Mouse (Mus musculus) right cerebral cortex, postnatal 36 days (tissue): ENCODE measurements around the gene Ehd2.

ENCODE experiments used
- DNase-seq, 2 experiments: peaks; one replicate each; pipeline ENCODE4 v3.0.0; 2022; ENCODE audit warnings: low spot score in 2 of 2, mixed read lengths in 1 of 2

The Ehd2 gene

GRCm38 (mm10) chr7:15975451-15975850, 8.1 kb upstream of the Ehd2 start:
- no peak for DNase-seq

- no peak for DNase-seq
Observed at GRCm38 (mm10) chr7:15974712-15975111, 7.3 kb upstream of the Ehd2 start.

- no peak for DNase-seq
Observed at GRCm38 (mm10) chr7:15972247-15972646, 4.9 kb upstream of the Ehd2 start.

DNA sequence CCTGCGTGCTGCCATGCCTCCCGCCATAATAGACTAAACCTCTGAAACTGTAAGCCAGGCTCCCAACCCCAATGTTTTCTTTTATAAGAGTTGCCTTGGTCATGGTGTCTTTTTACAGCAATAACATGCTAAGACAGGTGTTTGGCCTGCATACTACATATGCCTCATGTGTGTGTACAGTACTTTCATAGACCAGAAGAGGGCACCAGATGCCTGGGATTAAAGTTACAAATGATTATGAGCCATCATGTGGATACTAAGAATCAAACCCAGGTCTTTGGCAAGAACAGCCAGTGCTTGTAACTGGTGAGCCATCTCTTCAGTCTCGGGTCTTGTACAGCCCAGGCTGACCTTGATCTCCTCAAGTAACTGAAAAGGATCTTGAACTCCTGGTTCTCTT, 2.3 kb upstream of the Ehd2 start:
- no peak for DNase-seq

GRCm38 (mm10) chr7:15968322-15968721, 955 bp upstream of the Ehd2 start:
- no peak for DNase-seq

DNA sequence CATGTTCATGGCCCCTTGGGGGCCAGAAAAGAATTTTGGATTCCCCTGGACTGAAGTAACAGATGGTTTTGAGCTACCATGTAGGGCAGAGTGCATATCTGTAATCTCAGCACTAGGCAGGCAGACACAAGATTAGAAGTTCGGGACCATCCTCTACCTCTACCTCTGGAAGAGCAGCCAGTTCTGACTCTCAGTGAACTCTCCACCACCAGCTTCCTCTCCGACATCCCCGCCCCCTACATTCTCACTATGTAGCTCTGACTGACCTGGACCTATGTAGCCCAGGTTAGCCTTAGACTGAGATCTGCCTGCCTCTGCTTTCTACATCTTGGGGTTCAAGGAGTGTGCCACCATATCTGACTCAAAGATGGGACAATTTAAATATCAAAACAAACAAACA, 878 bp downstream of the Ehd2 start:
- DNase-seq: no peak

DNA sequence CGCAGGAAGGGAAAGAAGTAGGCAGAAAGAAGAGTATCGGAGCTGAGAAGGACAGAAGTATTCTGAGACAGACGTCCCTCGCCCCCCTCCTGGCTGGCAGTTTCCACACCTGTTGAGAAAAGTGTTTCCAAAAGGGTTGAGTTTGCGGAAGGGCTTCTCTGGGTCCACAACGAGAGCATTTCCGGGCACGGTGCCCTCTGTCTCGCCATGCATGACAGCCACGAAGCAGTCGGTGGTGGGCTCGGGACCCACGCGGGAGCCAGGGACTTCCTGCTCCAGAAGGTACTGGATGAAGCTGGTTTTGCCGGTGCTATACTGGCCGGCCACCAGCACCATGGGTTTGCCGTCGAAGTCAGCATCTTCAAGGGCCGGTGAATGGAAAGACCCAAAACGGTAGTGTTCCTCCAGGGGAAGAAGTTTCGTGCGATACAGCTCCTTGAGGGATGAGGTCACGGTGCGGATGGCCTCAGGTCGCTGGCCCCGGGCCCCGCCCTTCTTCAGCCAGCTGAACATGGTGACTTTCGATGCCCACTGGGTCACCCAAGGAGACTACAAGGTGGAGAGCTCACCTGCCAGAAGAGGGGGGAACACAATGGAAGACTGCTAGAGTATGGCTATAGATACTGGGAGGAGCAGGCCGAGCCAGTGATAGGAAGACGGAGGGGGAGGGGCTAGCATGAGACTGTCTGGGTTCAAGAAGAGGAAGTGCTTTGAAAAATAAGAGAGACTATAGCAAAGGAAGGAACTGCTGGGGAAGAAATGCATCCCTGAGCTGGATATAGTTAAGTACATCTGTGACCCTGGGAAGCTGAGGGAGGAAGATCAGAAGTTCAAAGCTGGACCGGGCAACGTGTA, 3.3 kb downstream of the Ehd2 start:
- no peak for DNase-seq

- DNase-seq: no peak
Observed at GRCm38 (mm10) chr7:15962311-15963288, 4.8 kb downstream of the Ehd2 start.

DNA sequence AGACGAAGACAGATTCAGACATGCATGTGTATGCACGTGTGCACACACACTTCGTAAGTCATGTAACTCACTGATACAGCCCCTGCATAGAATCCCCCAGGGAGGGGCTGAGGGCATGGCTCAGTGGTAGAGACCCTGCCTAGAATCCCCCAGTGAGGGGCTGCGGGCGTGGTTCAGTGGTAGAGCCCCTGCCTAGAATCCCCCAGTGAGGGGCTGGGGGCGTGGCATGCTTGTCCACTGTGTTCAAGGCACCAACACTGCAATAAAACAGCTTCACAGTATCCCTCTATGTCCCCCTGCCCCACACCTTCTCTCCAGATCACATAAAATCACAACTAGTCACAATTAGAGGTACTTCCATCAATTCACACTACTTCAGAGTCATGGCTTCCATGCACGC, 5.6 kb downstream of the Ehd2 start:
- no peak for DNase-seq

DNA sequence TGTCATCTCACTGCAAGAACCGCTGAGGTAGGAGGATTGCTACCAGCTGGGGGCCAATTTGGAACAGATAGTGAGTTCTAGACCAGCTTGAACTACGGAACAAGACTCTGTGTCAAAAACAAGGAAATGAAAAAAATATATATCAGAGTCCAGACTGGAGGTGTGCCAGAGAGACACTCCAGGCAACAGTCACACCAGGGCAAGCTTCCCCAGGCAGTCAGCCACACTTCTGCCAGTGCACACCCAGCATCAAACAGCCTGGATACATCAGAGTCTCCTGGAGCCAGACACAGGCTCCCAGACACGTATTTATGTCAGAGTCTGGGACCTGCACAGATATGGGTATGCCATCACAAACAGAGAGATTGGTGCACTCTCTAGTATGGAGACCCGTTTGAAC, 6.1 kb downstream of the Ehd2 start:
- no peak for DNase-seq

DNA sequence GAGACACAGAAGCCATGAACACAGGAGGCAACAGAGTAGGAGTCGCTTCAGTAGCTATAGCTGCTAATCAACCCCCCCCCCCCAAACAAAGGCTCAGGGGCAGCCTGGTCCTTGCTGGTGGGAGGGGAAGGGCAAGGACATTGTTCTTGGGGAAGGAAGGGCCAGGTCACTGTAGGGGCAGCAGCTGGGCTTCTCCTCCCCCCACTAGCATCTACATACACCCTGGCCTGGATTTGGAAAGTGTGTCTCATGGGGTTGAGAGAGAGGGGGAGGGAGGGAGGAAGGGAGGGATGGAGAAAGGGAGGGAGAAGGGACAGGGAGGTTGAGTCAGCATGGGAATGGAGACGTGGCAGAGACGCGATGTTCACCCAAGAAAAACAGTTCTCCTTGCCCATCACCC, 6.7 kb downstream of the Ehd2 start:
- no peak for DNase-seq

GRCm38 (mm10) chr7:15956143-15956542, 11.2 kb downstream of the Ehd2 start:
- no peak for DNase-seq

- DNase-seq: no peak
Observed at GRCm38 (mm10) chr7:15955509-15955908, 11.9 kb downstream of the Ehd2 start.

- DNase-seq: no peak
Observed at GRCm38 (mm10) chr7:15954978-15955443, 12.4 kb downstream of the Ehd2 start.

DNA sequence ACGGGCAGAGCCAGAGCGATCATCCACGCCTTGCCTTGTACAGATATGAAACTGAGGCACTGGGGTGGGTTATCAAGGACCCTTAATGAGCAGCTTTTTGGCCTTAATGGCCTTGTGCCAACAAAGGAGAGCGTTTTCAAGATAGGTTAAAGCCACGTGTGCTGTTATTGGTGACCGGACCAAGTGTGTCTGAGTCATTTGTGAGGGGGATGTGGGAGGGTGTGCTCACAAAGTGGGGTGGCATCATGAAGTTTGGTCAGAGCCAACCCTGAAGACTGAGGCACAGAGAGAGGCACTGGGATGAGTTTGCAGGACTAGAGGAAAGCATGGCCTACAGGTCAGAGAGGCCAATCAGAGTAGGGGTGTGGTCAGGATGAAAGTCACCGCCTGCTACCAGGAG, 12.9 kb downstream of the Ehd2 start:
- DNase-seq: no peak

GRCm38 (mm10) chr7:15953307-15954074, 13.9 kb downstream of the Ehd2 start:
- no peak for DNase-seq

- no peak for DNase-seq
Observed at GRCm38 (mm10) chr7:15952416-15952815, 15.0 kb downstream of the Ehd2 start.

GRCm38 (mm10) chr7:15950008-15950407, 17.4 kb downstream of the Ehd2 start:
- no peak for DNase-seq

DNA sequence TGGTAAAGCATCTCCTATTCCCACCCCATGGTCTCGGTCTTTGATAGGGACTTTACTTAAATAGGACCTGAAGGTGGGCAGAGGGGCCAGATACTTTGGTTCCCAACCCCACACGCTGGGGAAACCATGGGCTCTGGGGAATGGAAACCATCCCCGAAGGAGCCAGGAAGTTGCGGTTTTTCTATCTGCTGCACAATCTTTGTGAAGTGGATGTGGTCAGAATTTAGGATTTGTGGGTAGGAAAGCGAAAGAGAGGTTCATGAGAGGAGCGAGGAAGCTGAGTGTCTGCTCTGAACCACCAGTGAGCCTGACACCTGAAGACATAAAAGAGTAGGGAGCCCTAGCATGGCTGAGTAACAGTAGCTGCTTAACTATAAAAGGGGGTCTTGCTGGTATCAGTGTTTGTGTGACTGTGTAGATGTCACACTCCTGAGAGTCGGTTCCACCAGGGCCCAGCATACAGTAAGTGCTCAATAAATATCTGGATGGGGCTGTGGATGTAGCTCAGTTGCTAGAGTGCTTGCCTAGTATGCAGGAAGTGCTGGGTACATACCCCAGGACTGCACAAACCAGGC, 18.1 kb downstream of the Ehd2 start:
- DNase-seq: no peak

GRCm38 (mm10) chr7:15948381-15948941, 18.9 kb downstream of the Ehd2 start:
- peak; percentile 34 to 44 for DNase-seq

GRCm38 (mm10) chr7:15947653-15948260, 19.6 kb downstream of the Ehd2 start:
- no peak for DNase-seq
